Mouse (Mus musculus) kidney, adult 2 months (tissue): ENCODE measurements around the gene H2-M10.2. TPM values are rescaled to one million over a fixed set of nuclear protein-coding genes. Genes with fewer than 3 reads are reported as not detected.
"Not testable (repeated sequence)": the region's sequence is repeated elsewhere in the genome, so short reads cannot be mapped to it uniquely, and the experiment has no call there.

Experiments used
- DNase-seq: peaks from one replicate; pipeline ENCODE4 v3.0.0; 2021
- H3K27ac ChIP-seq: fragments of 200-500 bp; 2 replicates; pipeline ENCODE4 v1.5.1; 2012; ENCODE audit warnings: low read depth, low read length, control low read depth, inconsistent platforms; ENCODE audit not compliant: insufficient read depth
- H3K27me3 ChIP-seq: fragments of 200-500 bp; replicated peaks from 2 replicates; pipeline ENCODE4 v1.6.1; 2012; ENCODE audit warnings: mild to moderate bottlenecking, moderate library complexity, low read length, inconsistent platforms; ENCODE audit not compliant: control insufficient read depth, insufficient read depth
- H3K36me3 ChIP-seq: fragments of 200-500 bp; 2 replicates; pipeline ENCODE4 v1.6.1; 2012; ENCODE audit warnings: mild to moderate bottlenecking, moderate library complexity, low read length, inconsistent platforms; ENCODE audit not compliant: control insufficient read depth, insufficient read depth
- H3K4me1 ChIP-seq: fragments of 200-500 bp; 2 replicates; pipeline ENCODE4 v1.6.1; 2011; ENCODE audit warnings: low read length; ENCODE audit not compliant: control insufficient read depth, insufficient read depth
- H3K4me3 ChIP-seq: fragments of 200-500 bp; 2 replicates; pipeline ENCODE4 v1.5.1; 2011; ENCODE audit warnings: mild to moderate bottlenecking, low read depth, low read length, control low read depth; ENCODE audit not compliant: insufficient read depth
- CTCF ChIP-seq: fragments of 200-500 bp; conservative IDR thresholded peaks from 2 replicates; pipeline ENCODE4 v1.5.1; 2011; ENCODE audit warnings: low read depth, mild to moderate bottlenecking, control low read depth, low read length, moderate library complexity, mixed read lengths; ENCODE audit not compliant: insufficient read depth, insufficient read length
- POLR2A ChIP-seq: fragments of 200-500 bp; IDR thresholded peaks from one replicate; pipeline ENCODE4 v1.6.1; 2011; ENCODE audit warnings: low read depth, low read length, control low read depth
- WGBS: fragments of 180-500 bp; shearing (Covaris S2); methylation state at CpG from one replicate; pipeline ENCODE4 v1.1.7; 2018; 5-methylcytosine and 5-hydroxymethylcytosine counted together
- polyA plus RNA-seq: library from polyadenylated mRNA; depleted of rRNA; stranded (reverse); fragments of >200 nt; gene quantifications from 2 replicates; pipeline ENCODE4 v1.2.3, GENCODE M21; 2012; rRNA removed

Gene H2-M10.2
- polyA plus RNA-seq = not detected in 2 replicates

- no peaks in the 10 kb centered on the region for H3K36me3 ChIP-seq
- no peak for TF ChIP-seq CTCF
- no peaks in the 10 kb centered on the region for H3K27me3 ChIP-seq
- H3K27ac ChIP-seq = no peak within 1 kb of the TSS
- no peak for DNase-seq
- no peak within 1 kb of the TSS for H3K4me3 ChIP-seq
- WGBS = 96% methylated on average over 2 of the region's 2 CpGs
- H3K4me1 ChIP-seq = peaks cover 6% of the 10 kb centered on the region; the same call in 1 of the 2 replicates
Observed at GRCm38 (mm10) chr17:36286390-36286789, at the start of gene H2-M10.2. Gene H2-M10.2, minus strand, starts transcription at chr17:36286490.

GRCm38 (mm10) chr17:36326055-36326454 lies 39.8 kb upstream of the H2-M10.2 start, which contains the start of gene H2-M10.1:
Gene H2-M10.1, minus strand, starts transcription at chr17:36326155.
- Histone ChIP-seq H3K4me1 (no peaks in the 10 kb centered on the region), H3K36me3 (no peaks in the 10 kb centered on the region), H3K27me3 (no peaks in the 10 kb centered on the region), H3K27ac (no peak within 1 kb of the TSS), H3K4me3 (no peak within 1 kb of the TSS)
- TF ChIP-seq POLR2A (no peak), CTCF (no peak)
- no peak for DNase-seq
- 91% methylated on average over 4 of the region's 4 CpGs for WGBS

GRCm38 (mm10) chr17:36315689-36316253 lies 29.5 kb upstream of the H2-M10.2 start:
- H3K36me3 ChIP-seq = no peaks in the 10 kb centered on the region
- H3K4me1 ChIP-seq = no peaks in the 10 kb centered on the region; the same call in 1 of the 2 replicates
- no peaks in the 10 kb centered on the region for H3K27me3 ChIP-seq
- TF ChIP-seq POLR2A = no peak
- TF ChIP-seq CTCF = no peak
- 29% methylated on average over 5 of the region's 5 CpGs for WGBS
- H3K27ac ChIP-seq = no peak overlapping the region
- H3K4me3 ChIP-seq = peak overlapping the region; percentile 73
- no peak for DNase-seq

- 2% methylated on average over 19 of the region's 19 CpGs for WGBS
- no peak overlapping the region for H3K27ac ChIP-seq
- peak; percentile 47 for DNase-seq
- H3K4me3 ChIP-seq = peak overlapping the region; percentile 73
- TF ChIP-seq POLR2A (no peak), CTCF (no peak)
- H3K36me3 ChIP-seq = no peaks in the 10 kb centered on the region
- no peaks in the 10 kb centered on the region; the same call in 1 of the 2 replicates for H3K4me1 ChIP-seq
- H3K27me3 ChIP-seq = no peaks in the 10 kb centered on the region
Observed at GRCm38 (mm10) chr17:36315041-36315688, 28.9 kb upstream of the H2-M10.2 start.

GRCm38 (mm10) chr17:36314511-36314910 lies 28.2 kb upstream of the H2-M10.2 start:
- 8% methylated on average over 9 of the region's 9 CpGs for WGBS
- Histone ChIP-seq H3K4me3 (no peak overlapping the region), H3K36me3 (no peaks in the 10 kb centered on the region), H3K4me1 (no peaks in the 10 kb centered on the region; the same call in 1 of the 2 replicates), H3K27ac (no peak overlapping the region), H3K27me3 (no peaks in the 10 kb centered on the region)
- DNase-seq = peak; percentile 2
- TF ChIP-seq CTCF (no peak), POLR2A (no peak)

- Histone ChIP-seq H3K27ac (no peak overlapping the region), H3K4me1 (no peaks in the 10 kb centered on the region), H3K4me3 (no peak overlapping the region), H3K27me3 (no peaks in the 10 kb centered on the region), H3K36me3 (no peaks in the 10 kb centered on the region)
- 21% methylated on average over 1 of the region's 1 CpGs for WGBS
- no peak for DNase-seq
- TF ChIP-seq POLR2A (no peak), CTCF (no peak)
Observed at GRCm38 (mm10) chr17:36309293-36309692, 23.0 kb upstream of the H2-M10.2 start.

GRCm38 (mm10) chr17:36308855-36309254 lies 22.6 kb upstream of the H2-M10.2 start:
- H3K4me3 ChIP-seq, H3K4me1 ChIP-seq, H3K27ac ChIP-seq, H3K36me3 ChIP-seq, H3K27me3 ChIP-seq: not testable (repeated sequence)
- peak; percentile 82 for DNase-seq
- 0% methylated on average over 3 of the region's 3 CpGs for WGBS
- peak; percentile 65 for TF ChIP-seq CTCF
